Mouse (Mus musculus) kidney, adult 2 months (tissue): ENCODE measurements at regions not wholly inside any gene's neighbourhood (a gene's known extent, or its start where the extent isn't known, plus 50 kb on each side); places are given as distances from the start of the nearest gene placed in this dataset.
A peak's percentile ranks its signal among the peaks of the same experiment; 100 is the strongest.
"Not testable (repeated sequence)": the region's sequence is repeated elsewhere in the genome, so short reads cannot be mapped to it uniquely, and the experiment has no call there.

Experiments used
- DNase-seq: peaks from one replicate; pipeline ENCODE4 v3.0.0; 2021
- H3K27ac ChIP-seq: fragments of 200-500 bp; 2 replicates; pipeline ENCODE4 v1.5.1; 2012; ENCODE audit warnings: low read depth, low read length, control low read depth, inconsistent platforms; ENCODE audit not compliant: insufficient read depth
- H3K27me3 ChIP-seq: fragments of 200-500 bp; replicated peaks from 2 replicates; pipeline ENCODE4 v1.6.1; 2012; ENCODE audit warnings: mild to moderate bottlenecking, moderate library complexity, low read length, inconsistent platforms; ENCODE audit not compliant: control insufficient read depth, insufficient read depth
- H3K36me3 ChIP-seq: fragments of 200-500 bp; 2 replicates; pipeline ENCODE4 v1.6.1; 2012; ENCODE audit warnings: mild to moderate bottlenecking, moderate library complexity, low read length, inconsistent platforms; ENCODE audit not compliant: control insufficient read depth, insufficient read depth
- H3K4me1 ChIP-seq: fragments of 200-500 bp; 2 replicates; pipeline ENCODE4 v1.6.1; 2011; ENCODE audit warnings: low read length; ENCODE audit not compliant: control insufficient read depth, insufficient read depth
- H3K4me3 ChIP-seq: fragments of 200-500 bp; 2 replicates; pipeline ENCODE4 v1.5.1; 2011; ENCODE audit warnings: mild to moderate bottlenecking, low read depth, low read length, control low read depth; ENCODE audit not compliant: insufficient read depth
- CTCF ChIP-seq: fragments of 200-500 bp; conservative IDR thresholded peaks from 2 replicates; pipeline ENCODE4 v1.5.1; 2011; ENCODE audit warnings: low read depth, mild to moderate bottlenecking, control low read depth, low read length, moderate library complexity, mixed read lengths; ENCODE audit not compliant: insufficient read depth, insufficient read length
- POLR2A ChIP-seq: fragments of 200-500 bp; IDR thresholded peaks from one replicate; pipeline ENCODE4 v1.6.1; 2011; ENCODE audit warnings: low read depth, low read length, control low read depth
- WGBS: fragments of 180-500 bp; shearing (Covaris S2); methylation state at CpG from one replicate; pipeline ENCODE4 v1.1.7; 2018; 5-methylcytosine and 5-hydroxymethylcytosine counted together

DNA sequence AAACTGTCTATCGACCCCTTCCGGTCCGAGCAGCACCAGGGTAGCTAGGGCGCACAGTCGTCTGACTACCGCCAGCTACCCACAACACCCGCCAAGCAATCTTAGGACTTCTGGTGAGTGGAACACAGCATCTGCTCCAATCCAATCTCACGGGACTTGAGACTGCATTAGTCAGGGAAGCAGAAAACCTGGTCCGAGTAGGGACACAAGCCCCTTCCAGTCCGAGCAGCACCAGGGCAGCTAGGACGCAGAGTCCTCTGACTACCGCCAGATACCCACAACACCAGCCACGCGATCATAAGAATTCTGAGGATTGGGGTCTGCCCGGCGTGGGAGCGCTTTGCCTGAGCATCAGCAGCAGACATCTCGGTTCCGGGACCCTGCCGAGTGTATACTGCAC, 79.6 kb downstream of the Gm10715 start:
- H3K4me3 ChIP-seq = not testable (repeated sequence)
- 90% methylated on average over 20 of the region's 20 CpGs for WGBS

DNA sequence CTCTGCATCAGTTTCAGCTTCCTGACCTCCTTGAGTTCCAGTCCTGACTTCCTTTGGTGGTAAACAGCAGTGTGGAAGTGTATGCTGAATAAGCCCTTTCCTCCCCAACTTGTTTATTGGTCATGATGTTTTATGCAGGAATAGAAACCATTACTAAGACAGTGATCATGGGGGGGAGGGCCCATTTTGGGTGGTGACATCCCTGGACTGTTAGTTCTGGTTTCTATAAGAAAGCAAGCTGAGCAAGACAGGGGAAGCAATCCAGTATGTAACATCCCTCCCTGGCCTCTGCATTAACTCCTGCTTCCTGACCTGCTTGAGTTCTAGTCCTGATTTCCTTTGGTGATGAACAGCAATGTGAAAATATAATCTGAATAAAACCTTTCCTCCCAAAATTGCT, 124.5 kb downstream of the Gm10715 start:
- no peaks in the 10 kb centered on the region for H3K36me3 ChIP-seq
- no peak for TF ChIP-seq CTCF
- no peak for TF ChIP-seq POLR2A
- H3K4me1 ChIP-seq = no peaks in the 10 kb centered on the region
- no peak for DNase-seq
- no peak overlapping the region for H3K27ac ChIP-seq
- no peaks in the 10 kb centered on the region for H3K27me3 ChIP-seq
- H3K4me3 ChIP-seq = no peak overlapping the region

More for the DNA sequence above, 79.6 kb downstream of the Gm10715 start:
- H3K27ac ChIP-seq, H3K27me3 ChIP-seq, DNase-seq, H3K36me3 ChIP-seq, H3K4me1 ChIP-seq: not testable (repeated sequence)

DNA sequence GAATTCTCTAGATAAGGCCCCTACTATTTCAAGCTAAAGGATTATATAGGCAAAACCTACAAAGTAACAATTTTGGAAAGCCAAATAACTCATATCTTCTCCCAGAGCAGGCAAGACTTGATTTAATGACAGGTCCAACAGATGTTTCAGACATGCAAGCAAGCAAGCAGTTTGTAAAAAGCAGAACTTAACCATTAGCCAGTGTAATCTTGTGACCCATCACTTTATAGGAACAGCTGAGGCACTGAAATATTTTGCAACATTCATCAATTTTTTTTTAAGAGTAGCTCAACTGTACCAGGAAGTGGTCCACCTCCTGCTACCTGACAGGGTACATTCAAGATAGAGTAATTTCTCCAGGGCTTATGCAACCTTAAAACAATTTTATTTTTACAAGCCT, 147.7 kb downstream of the Gm10715 start:
- Histone ChIP-seq H3K4me1 (no peaks in the 10 kb centered on the region), H3K27ac (no peak overlapping the region), H3K27me3 (no peaks in the 10 kb centered on the region), H3K36me3 (no peaks in the 10 kb centered on the region), H3K4me3 (no peak overlapping the region)
- no peak for DNase-seq
- no peak for TF ChIP-seq POLR2A
- TF ChIP-seq CTCF = no peak

DNA sequence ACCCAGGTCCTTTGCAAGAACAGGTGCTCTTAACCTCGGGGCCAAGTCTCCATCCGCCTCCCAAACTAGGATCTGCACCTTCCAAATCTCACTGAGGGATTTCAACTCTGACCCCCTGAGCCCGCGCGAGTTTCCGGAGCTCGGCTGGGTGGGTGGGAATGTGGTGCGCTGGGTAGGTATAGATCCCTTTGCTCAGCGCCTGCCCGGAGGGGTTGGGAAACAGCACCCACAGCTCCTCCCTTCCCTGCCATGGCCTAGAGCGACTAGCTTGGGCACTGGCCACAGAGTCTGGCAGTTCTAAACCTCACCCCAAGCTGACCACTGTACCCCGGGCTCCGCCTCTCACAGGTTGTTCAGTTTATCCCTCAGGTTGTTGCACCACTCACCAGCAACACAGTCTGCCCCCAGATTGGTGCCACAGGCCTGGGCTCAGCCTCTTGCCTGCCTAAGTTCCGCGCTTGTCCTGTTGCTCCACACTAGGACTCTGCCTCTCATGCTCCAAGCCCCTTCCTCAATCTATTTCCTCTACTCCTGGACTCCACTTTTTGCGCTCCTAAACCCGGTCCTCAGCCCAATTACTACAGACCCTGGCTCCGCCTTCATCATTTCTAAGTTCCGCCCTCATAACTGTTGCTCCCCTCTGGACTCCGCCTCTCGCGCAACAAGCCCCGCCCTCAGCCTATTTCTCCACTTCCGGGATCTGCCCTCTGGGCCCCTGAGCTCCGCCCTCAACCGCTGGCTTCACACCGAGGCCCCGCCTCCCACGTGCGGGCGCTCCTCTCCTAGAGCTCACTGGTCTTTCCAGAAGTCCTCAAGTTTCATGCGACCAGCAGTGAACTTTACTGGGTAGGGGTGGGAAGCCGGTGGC, 135.6 kb upstream of the Alkbh8 start:
- no peak overlapping the region for H3K4me3 ChIP-seq
- no peaks in the 10 kb centered on the region for H3K36me3 ChIP-seq
- peak; percentile 14 for DNase-seq
- H3K4me1 ChIP-seq = no peaks in the 10 kb centered on the region
- 34% methylated on average over 33 of the region's 33 CpGs for WGBS
- no peak overlapping the region for H3K27ac ChIP-seq
- no peaks in the 10 kb centered on the region for H3K27me3 ChIP-seq
- TF ChIP-seq POLR2A (no peak), CTCF (no peak)

DNA sequence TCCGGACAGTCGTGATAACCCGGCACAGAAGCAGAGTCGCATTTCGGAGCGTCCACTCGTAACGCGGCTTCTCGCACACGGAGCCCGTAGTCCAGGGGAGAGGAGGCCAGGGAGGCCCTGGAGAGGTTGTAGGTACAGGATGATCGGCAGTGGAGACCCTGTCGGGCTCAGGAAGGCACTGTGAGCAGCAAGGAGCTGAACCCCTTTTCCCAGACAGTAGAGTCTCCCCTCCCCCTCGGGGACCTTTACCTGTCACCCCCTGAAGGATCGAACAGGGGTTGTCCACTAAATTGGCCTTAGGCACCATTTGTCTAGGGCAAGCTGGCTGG, 135.0 kb upstream of the Alkbh8 start:
- DNase-seq, H3K36me3 ChIP-seq, H3K27ac ChIP-seq, H3K4me3 ChIP-seq, H3K27me3 ChIP-seq, H3K4me1 ChIP-seq: not testable (repeated sequence)
- 51% methylated on average over 16 of the region's 16 CpGs for WGBS

DNA sequence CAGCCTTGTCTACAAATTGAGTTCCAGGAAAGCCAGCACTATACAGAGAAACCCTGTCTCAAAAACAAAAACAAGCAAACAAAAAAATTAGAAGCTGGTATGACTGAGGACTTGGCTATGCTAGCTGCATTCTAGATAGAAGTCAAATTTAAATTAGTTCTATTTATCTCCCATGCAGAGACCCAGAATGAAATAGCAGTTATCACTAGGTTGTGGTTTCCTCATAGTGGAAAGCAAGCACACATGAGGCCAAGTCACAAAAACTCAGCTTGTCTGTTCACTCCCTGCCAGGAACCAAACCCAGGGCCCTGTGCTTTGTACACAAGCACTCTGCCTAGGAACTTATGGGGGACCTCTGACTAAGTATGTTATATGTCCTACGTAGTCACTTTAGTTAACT, 126.8 kb upstream of the Alkbh8 start:
- H3K27me3 ChIP-seq, H3K27ac ChIP-seq, H3K4me1 ChIP-seq, H3K4me3 ChIP-seq, DNase-seq, H3K36me3 ChIP-seq: not testable (repeated sequence)
- 95% methylated on average over 1 of the region's 1 CpGs for WGBS

DNA sequence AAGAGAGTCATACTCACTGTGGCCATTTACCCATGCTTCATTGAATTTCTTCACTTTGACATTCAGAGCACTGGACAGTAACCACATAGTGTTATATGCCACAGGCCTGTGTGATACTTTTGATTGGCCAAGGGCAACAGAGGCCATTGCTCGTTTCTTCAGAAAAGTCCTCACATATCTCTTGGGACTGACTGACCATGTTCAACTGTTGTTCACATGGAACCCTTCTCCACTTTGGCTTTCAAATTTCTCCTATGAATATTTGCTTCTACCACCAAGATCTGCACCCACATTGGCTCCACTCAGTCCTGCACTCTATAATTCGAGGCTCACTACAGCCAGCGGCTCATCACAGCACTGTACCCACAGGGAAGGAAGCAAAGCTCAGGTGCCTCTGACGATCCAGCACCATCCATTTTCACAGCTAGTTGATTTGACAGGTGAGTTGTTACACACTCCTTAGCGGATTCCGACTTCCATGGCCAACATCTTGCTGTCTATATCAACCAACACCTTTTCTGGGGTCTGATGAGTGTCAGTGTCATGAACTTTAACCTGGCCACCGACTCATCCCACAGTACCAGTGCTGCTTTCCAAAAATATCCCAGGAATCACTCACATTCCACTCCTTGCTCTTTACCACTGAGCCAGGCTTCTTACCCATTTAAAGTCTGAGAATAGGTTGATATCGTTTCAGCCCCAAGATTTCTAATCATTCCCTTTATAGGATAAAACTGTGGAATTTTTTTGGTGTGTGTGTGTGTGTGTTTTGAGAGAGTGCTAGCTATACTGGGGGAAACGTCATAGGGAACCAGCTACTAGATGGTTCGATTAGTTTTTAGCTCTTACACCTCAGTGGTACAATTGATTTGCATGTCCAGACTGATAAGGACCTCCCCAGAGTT, 76.3 kb upstream of the Alkbh8 start:
- H3K27me3 ChIP-seq = no peaks in the 10 kb centered on the region
- no peak overlapping the region for H3K4me3 ChIP-seq
- H3K4me1 ChIP-seq = no peaks in the 10 kb centered on the region
- H3K27ac ChIP-seq = no peak overlapping the region
- whole genome bisulfite sequencing = 63% methylated on average over 10 of the region's 10 CpGs
- DNase-seq = peak; percentile 54
- no peak for TF ChIP-seq POLR2A
- no peak for TF ChIP-seq CTCF
- H3K36me3 ChIP-seq = no peaks in the 10 kb centered on the region
